Mouse (Mus musculus) lung, postnatal 10 days (tissue): ENCODE measurements around the gene Ankrd65.

ENCODE experiments used
- DNase-seq: peaks from one replicate; pipeline ENCODE4 v3.0.0; 2021

Ankrd65 gene

GRCm38 (mm10) chr4:155848434-155849095 is 58.3 kb downstream of the Ankrd65 start:
- DNase-seq, result no peak
